Mouse (Mus musculus) bone marrow macrophage, adult 2 months (primary cell): ENCODE measurements around the gene Tdp1.

Experiments used
- CTCF ChIP-seq: IDR thresholded peaks from 2 replicates; pipeline ENCODE4 v1.5.1; 2012; ENCODE audit warnings: low read depth, mild to moderate bottlenecking, low read length, moderate library complexity
- POLR2A ChIP-seq: IDR thresholded peaks from 2 replicates; pipeline ENCODE4 v1.6.1; 2012; ENCODE audit warnings: mild to moderate bottlenecking, low read depth, low read length, borderline replicate concordance

- TF ChIP-seq POLR2A, result no peak
- TF ChIP-seq CTCF, result no peak
These were observed 46.2 kb upstream of the Tdp1 start for GRCm38 (mm10) chr12:99838109-99838508.
